Mouse (Mus musculus) heart, embryonic 14.5 days (tissue): ENCODE data around the gene Nipa1. TPM values are rescaled to one million over a fixed set of nuclear protein-coding genes. Genes with fewer than 3 reads are reported as not detected.

ENCODE experiments used
- ATAC-seq: fragments of 200-750 bp; cut with Nextera tagmentation; 2 replicates; pipeline ENCODE4 v1.8.0; 2017; ENCODE audit warnings: low read depth, moderate TSS enrichment; ENCODE audit not compliant: insufficient number of reproducible peaks, insufficient read depth, low FRiP score
- H3K27ac ChIP-seq, 2 experiments: fragments of 200-500 bp in 1 of 2; fragments of 300-500 bp in 1 of 2; sonication (generic) in 1 of 2; replicated peaks in 1 of 2; 2 replicates each; pipeline ENCODE4 v1.5.1; 2012 to 2014; ENCODE audit warnings: low read depth in 2 of 2, low read length in 2 of 2, control low read depth in 1 of 2, mild to moderate bottlenecking in 1 of 2, mixed read lengths in 1 of 2; ENCODE audit not compliant: control insufficient read depth in 1 of 2, insufficient read depth in 1 of 2
- H3K27me3 ChIP-seq: fragments of 300-500 bp; sonication (generic); 2 replicates; pipeline ENCODE4 v1.6.1; 2014; ENCODE audit warnings: mild to moderate bottlenecking, low read length, control low read depth; ENCODE audit not compliant: control insufficient read depth, insufficient read depth
- H3K36me3 ChIP-seq: fragments of 300-500 bp; sonication (generic); 2 replicates; pipeline ENCODE4 v1.6.1; 2014; ENCODE audit warnings: mild to moderate bottlenecking, control low read depth, low read length, mixed read lengths; ENCODE audit not compliant: control insufficient read depth, insufficient read depth
- H3K4me1 ChIP-seq, 2 experiments: fragments of 200-500 bp in 1 of 2; fragments of 300-500 bp in 1 of 2; sonication (generic) in 1 of 2; 2 replicates each; pipeline ENCODE4 v1.6.1; 2012 to 2014; ENCODE audit warnings: low read length in 2 of 2, control low read depth in 1 of 2, mixed read lengths in 1 of 2; ENCODE audit not compliant: control insufficient read depth in 2 of 2, insufficient read depth in 2 of 2
- H3K4me2 ChIP-seq: fragments of 300-500 bp; sonication (generic); 2 replicates; pipeline ENCODE4 v1.6.1; 2014; ENCODE audit warnings: mild to moderate bottlenecking, low read length
- H3K4me3 ChIP-seq, 2 experiments: fragments of 200-500 bp in 1 of 2; fragments of 300-500 bp in 1 of 2; sonication (generic) in 1 of 2; 2 replicates each; pipeline ENCODE4 v1.5.1; 2012 to 2014; ENCODE audit warnings: low read length in 2 of 2, mild to moderate bottlenecking in 2 of 2, control low read depth in 1 of 2, low read depth in 1 of 2, moderate library complexity in 1 of 2; ENCODE audit not compliant: control insufficient read depth in 1 of 2, insufficient read depth in 1 of 2
- H3K9ac ChIP-seq: fragments of 300-500 bp; sonication (generic); 2 replicates; pipeline ENCODE4 v1.6.1; 2014; ENCODE audit warnings: mild to moderate bottlenecking, low read length
- H3K9me3 ChIP-seq: fragments of 300-500 bp; sonication (generic); 2 replicates; pipeline ENCODE4 v1.6.1; 2016; ENCODE audit warnings: low read length, control low read depth; ENCODE audit not compliant: control insufficient read depth
- WGBS: fragments of 180-500 bp; shearing (Covaris S2); extraction: QIAGEN DNeasy Blood & Tissue Kit; methylation state at CpG from one replicate; pipeline ENCODE4 v1.1.7; 2014; 5-methylcytosine and 5-hydroxymethylcytosine counted together
- polyA plus RNA-seq: library from polyadenylated mRNA; unstranded; fragments of >200 nt; fragmentation: Nextera tagmentation; extraction: Ambion mirVana; gene quantifications from 2 replicates; pipeline ENCODE4 v1.2.1, GENCODE M21; 2014

Gene Nipa1
- polyA plus RNA-seq, 1 experiment from 2014 or later: 3.6 TPM

- ATAC-seq: no peak
- Histone ChIP-seq H3K36me3 (no peaks in the 10 kb centered on the region), H3K4me1 (no peaks in the 10 kb centered on the region), H3K9me3 (0 out of 2 replicates have a peak, but pooled peaks cover 2% of the 10 kb centered on the region), H3K4me2 (no peak overlapping the region), H3K27ac (no peak overlapping the region), H3K27me3 (no peaks in the 10 kb centered on the region), H3K4me3 (no peak overlapping the region), H3K9ac (no peak overlapping the region)
- WGBS: 82% methylated on average over 4 of the region's 4 CpGs
These were observed 9.3 kb downstream of the Nipa1 start for GRCm38 (mm10) chr7:56010318-56011017.

GRCm38 (mm10) chr7:55998997-55999396 lies 20.8 kb downstream of the Nipa1 start:
- 0 out of 4 replicates have a peak overlapping the region, but pooled peaks of 1 of the 2 experiments have one; percentile 14 for H3K27ac ChIP-seq
- no peaks in the 10 kb centered on the region for H3K27me3 ChIP-seq
- 19% methylated on average over 4 of the region's 4 CpGs for WGBS
- H3K9me3 ChIP-seq: no peaks in the 10 kb centered on the region
- no peak overlapping the region for H3K4me3 ChIP-seq
- H3K4me1 ChIP-seq: peaks cover 2 to 7% of the 10 kb centered on the region in 2 experiments; a peak in 2 of 4 replicates
- H3K9ac ChIP-seq: no peak overlapping the region
- H3K4me2 ChIP-seq: 0 out of 2 replicates have a peak overlapping the region, but pooled peaks have one; percentile 4
- H3K36me3 ChIP-seq: no peaks in the 10 kb centered on the region
- ATAC-seq: 0 out of 2 replicates have a peak, but pooled peaks have one; percentile 54

- no peak overlapping the region for H3K4me3 ChIP-seq
- 81% methylated on average over 4 of the region's 4 CpGs for WGBS
- no peak overlapping the region for H3K4me2 ChIP-seq
- peaks cover 2 to 7% of the 10 kb centered on the region in 2 experiments; a peak in 2 of 4 replicates for H3K4me1 ChIP-seq
- no peaks in the 10 kb centered on the region for H3K27me3 ChIP-seq
- no peak overlapping the region for H3K27ac ChIP-seq
- no peaks in the 10 kb centered on the region for H3K36me3 ChIP-seq
- no peak for ATAC-seq
- H3K9me3 ChIP-seq: no peaks in the 10 kb centered on the region
- H3K9ac ChIP-seq: no peak overlapping the region
These were observed 24.7 kb downstream of the Nipa1 start for GRCm38 (mm10) chr7:55995013-55995412.

- Histone ChIP-seq H3K9me3 (no peaks in the 10 kb centered on the region), H3K27me3 (no peaks in the 10 kb centered on the region), H3K4me1 (no peaks in the 10 kb centered on the region), H3K9ac (no peak overlapping the region), H3K4me3 (no peak overlapping the region), H3K4me2 (no peak overlapping the region), H3K27ac (no peak overlapping the region), H3K36me3 (no peaks in the 10 kb centered on the region)
- WGBS: 65% methylated on average over 7 of the region's 7 CpGs
- no peak for ATAC-seq
These were observed 27.9 kb downstream of the Nipa1 start for GRCm38 (mm10) chr7:55991858-55992257.

GRCm38 (mm10) chr7:55991129-55991528 lies 28.6 kb downstream of the Nipa1 start:
- ATAC-seq: no peak
- Histone ChIP-seq H3K4me2 (no peak overlapping the region), H3K27me3 (no peaks in the 10 kb centered on the region), H3K36me3 (no peaks in the 10 kb centered on the region), H3K9me3 (no peaks in the 10 kb centered on the region), H3K4me3 (no peak overlapping the region), H3K9ac (no peak overlapping the region), H3K27ac (no peak overlapping the region), H3K4me1 (no peaks in the 10 kb centered on the region)
- 94% methylated on average over 3 of the region's 3 CpGs for WGBS

- Histone ChIP-seq H3K27ac (no peak overlapping the region), H3K4me2 (peak overlapping the region; percentile 57), H3K4me3 (peak overlapping the region; percentile 23 to 25; a peak in 2 of 4 replicates), H3K9ac (peak overlapping the region; percentile 56; the same call in 1 of the 2 replicates), H3K9me3 (no peaks in the 10 kb centered on the region), H3K4me1 (no peaks in the 10 kb centered on the region), H3K36me3 (no peaks in the 10 kb centered on the region), H3K27me3 (no peaks in the 10 kb centered on the region)
- ATAC-seq: no peak
- 31% methylated on average over 13 of the region's 13 CpGs for WGBS
These were observed 33.1 kb downstream of the Nipa1 start for GRCm38 (mm10) chr7:55986526-55987214.

- Histone ChIP-seq H3K9ac (no peak overlapping the region), H3K4me1 (no peaks in the 10 kb centered on the region), H3K4me2 (no peak overlapping the region), H3K27ac (no peak overlapping the region), H3K4me3 (no peak overlapping the region), H3K36me3 (0 out of 2 replicates have a peak, but pooled peaks cover under 1% of the 10 kb centered on the region), H3K9me3 (no peaks in the 10 kb centered on the region), H3K27me3 (no peaks in the 10 kb centered on the region)
- no peak for ATAC-seq
- 73% methylated on average over 4 of the region's 4 CpGs for WGBS
These were observed 35.0 kb downstream of the Nipa1 start for GRCm38 (mm10) chr7:55984754-55985153.
